Mouse (Mus musculus) heart, postnatal 0 days (tissue): ENCODE measurements at regions not wholly inside any gene's neighbourhood (a gene's known extent, or its start where the extent isn't known, plus 50 kb on each side); places are given as distances from the start of the nearest gene placed in this dataset.

Experiments
- ATAC-seq: fragments of 200-750 bp; cut with Nextera tagmentation; 2 replicates; pipeline ENCODE4 v1.8.0; 2017; ENCODE audit warnings: low read depth, moderate number of reproducible peaks, moderate library complexity; ENCODE audit not compliant: insufficient read depth
- DNase-seq: peaks from one replicate; pipeline ENCODE4 v3.0.0-alpha.2; 2016; ENCODE audit warnings: low spot score
- H3K27ac ChIP-seq: fragments of 300-500 bp; sonication (generic); 2 replicates; pipeline ENCODE4 v1.5.1; 2014; ENCODE audit warnings: low read depth, mild to moderate bottlenecking
- H3K27me3 ChIP-seq: fragments of 300-500 bp; sonication (generic); 2 replicates; pipeline ENCODE4 v1.6.1; 2014; ENCODE audit warnings: low read length, mixed read lengths; ENCODE audit not compliant: control insufficient read depth, insufficient read depth
- H3K36me3 ChIP-seq: fragments of 300-500 bp; sonication (generic); replicated peaks from 2 replicates; pipeline ENCODE4 v1.6.1; 2014; ENCODE audit warnings: low read length, mixed read lengths; ENCODE audit not compliant: control insufficient read depth, insufficient read depth
- H3K4me1 ChIP-seq: fragments of 300-500 bp; sonication (generic); 2 replicates; pipeline ENCODE4 v1.6.1; 2014; ENCODE audit warnings: antibody characterized with exemption; ENCODE audit not compliant: control insufficient read depth, insufficient read depth
- H3K4me2 ChIP-seq: fragments of 300-500 bp; sonication (generic); 2 replicates; pipeline ENCODE4 v1.6.1; 2014; ENCODE audit warnings: low read depth, mild to moderate bottlenecking, low read length, moderate library complexity
- H3K4me3 ChIP-seq: fragments of 300-500 bp; sonication (generic); 2 replicates; pipeline ENCODE4 v1.5.1; 2014; ENCODE audit warnings: low read depth, low read length
- H3K9ac ChIP-seq: fragments of 300-500 bp; sonication (generic); replicated peaks from 2 replicates; pipeline ENCODE4 v1.6.1; 2014; ENCODE audit warnings: low read depth, low read length, mixed read lengths
- H3K9me3 ChIP-seq: fragments of 300-500 bp; sonication (generic); replicated peaks from 2 replicates; pipeline ENCODE4 v1.6.1; 2016; ENCODE audit warnings: low read length; ENCODE audit not compliant: control insufficient read depth
- CTCF ChIP-seq: IDR thresholded peaks from 2 replicates; pipeline ENCODE4 v1.5.1; 2016; ENCODE audit warnings: antibody characterized with exemption, control low read depth, low read depth
- EP300 ChIP-seq: IDR thresholded peaks from 2 replicates; pipeline ENCODE4 v1.6.1; 2016; ENCODE audit warnings: antibody characterized with exemption, low read depth
- WGBS: fragments of 180-500 bp; shearing (Covaris S2); extraction: QIAGEN DNeasy Blood & Tissue Kit; methylation state at CpG from one replicate; pipeline ENCODE4 v1.1.7; 2014; 5-methylcytosine and 5-hydroxymethylcytosine counted together

DNA sequence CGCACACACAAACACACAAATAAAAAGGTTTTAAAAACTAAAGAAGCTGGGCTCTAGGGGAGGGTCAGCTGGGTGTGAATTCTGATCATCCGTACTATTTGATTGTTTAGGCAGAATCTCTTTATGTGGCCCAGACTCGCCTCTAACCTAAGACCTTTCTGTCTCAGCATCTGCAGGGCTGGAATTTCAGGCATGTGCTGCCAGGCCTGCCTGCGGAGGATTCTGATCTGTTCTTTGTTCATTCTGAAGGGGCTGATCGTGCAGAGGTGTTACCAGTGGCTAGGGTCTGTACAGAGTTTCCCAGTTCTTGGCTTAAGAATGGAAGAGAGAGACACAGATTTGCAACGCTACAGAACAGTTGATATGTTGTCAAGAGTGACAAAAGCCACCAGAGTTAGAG, 185.6 kb downstream of the Rab11fip4 start:
- peaks cover 23% of the 10 kb centered on the region for H3K4me1 ChIP-seq
- DNase-seq (no peak), ATAC-seq (no peak)
- H3K9ac ChIP-seq, result no peak overlapping the region
- no peak overlapping the region for H3K4me2 ChIP-seq
- TF ChIP-seq CTCF, result no peak
- no peak for TF ChIP-seq EP300
- no peaks in the 10 kb centered on the region for H3K36me3 ChIP-seq
- H3K27ac ChIP-seq, result no peak overlapping the region
- H3K4me3 ChIP-seq, result no peak overlapping the region
- H3K27me3 ChIP-seq, result no peaks in the 10 kb centered on the region
- whole genome bisulfite sequencing, result 47% methylated on average over 6 of the region's 6 CpGs
- H3K9me3 ChIP-seq, result no peaks in the 10 kb centered on the region

DNA sequence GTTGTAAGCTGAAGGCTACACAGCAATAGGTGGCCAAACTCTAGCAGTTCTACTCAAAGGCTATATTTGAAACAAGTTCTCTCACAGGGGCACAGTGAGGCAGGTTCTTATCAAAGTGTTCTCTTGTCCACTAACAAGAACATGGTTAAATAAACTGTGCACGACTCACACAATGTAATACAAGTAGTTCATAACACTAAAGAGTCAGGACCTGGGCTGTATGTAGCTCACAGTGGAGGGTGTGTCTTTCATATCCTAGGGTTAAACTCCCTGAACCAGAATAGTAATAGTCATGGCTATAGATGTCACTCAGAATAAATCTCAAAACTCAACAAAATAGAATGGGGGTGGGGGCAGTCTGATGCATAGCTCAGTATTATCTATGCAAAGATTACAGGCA, 182.7 kb downstream of the Rab11fip4 start:
- Histone ChIP-seq H3K9ac (no peak overlapping the region), H3K4me3 (no peak overlapping the region), H3K4me2 (no peak overlapping the region), H3K27me3 (no peaks in the 10 kb centered on the region), H3K4me1 (peaks cover 14% of the 10 kb centered on the region), H3K9me3 (no peaks in the 10 kb centered on the region), H3K27ac (peak overlapping the region; percentile 67), H3K36me3 (no peaks in the 10 kb centered on the region)
- DNase-seq (peak; percentile 45), ATAC-seq (peak; percentile 36; the same call in 1 of the 2 replicates)
- TF ChIP-seq EP300 (no peak), CTCF (no peak)
- 17% methylated on average over 1 of the region's 1 CpGs for WGBS

DNA sequence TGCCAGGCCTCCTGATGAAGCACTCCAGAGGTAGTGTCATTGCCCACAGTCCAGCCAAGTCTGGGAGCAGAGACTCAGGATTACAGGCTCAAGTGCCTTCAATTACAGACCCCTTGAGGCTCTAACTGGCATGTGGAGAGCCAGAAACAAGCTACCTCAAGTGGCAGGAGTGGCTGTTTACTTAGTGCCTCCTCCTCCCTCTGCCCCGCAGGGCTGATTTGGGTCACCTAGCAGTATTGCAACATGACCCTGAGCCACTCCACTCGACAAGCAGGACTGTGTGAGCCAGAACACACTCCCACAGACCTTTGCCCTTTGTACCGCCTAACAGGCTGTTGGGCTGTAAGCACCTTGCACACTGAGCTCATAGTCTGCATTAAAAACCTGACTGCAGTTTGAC, 180.4 kb downstream of the Rab11fip4 start:
- H3K4me2 ChIP-seq, result no peak overlapping the region
- ATAC-seq, result peak; percentile 82
- H3K27ac ChIP-seq, result no peak overlapping the region
- H3K4me3 ChIP-seq, result no peak overlapping the region
- peaks cover 7% of the 10 kb centered on the region for H3K4me1 ChIP-seq
- 41% methylated on average over 3 of the region's 3 CpGs for WGBS
- no peaks in the 10 kb centered on the region for H3K27me3 ChIP-seq
- H3K9ac ChIP-seq, result no peak overlapping the region
- DNase-seq, result peak; percentile 58
- no peaks in the 10 kb centered on the region for H3K36me3 ChIP-seq
- TF ChIP-seq EP300, result no peak
- no peak for TF ChIP-seq CTCF
- no peaks in the 10 kb centered on the region for H3K9me3 ChIP-seq

DNA sequence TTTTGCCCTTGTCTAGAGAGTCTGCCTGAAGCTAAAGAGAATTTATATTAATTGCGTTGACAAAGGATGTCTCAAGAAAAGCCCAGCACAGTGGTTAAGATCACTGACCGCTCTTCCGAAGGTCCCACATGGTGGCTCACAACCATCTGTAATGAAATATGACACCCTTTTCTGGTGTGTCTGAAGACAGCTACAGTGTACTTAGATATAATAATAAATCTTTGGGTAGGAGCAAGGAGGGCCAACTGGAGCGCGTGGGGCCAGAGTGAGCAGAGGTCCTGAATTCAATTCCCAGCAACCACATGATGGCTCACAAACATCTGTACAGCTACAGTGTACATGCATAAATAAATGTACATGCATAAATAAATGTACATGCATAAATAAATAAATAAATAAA, 176.1 kb downstream of the Rab11fip4 start:
- no peak for DNase-seq
- Histone ChIP-seq H3K9ac (no peak overlapping the region), H3K27ac (no peak overlapping the region), H3K4me2 (no peak overlapping the region), H3K4me3 (no peak overlapping the region), H3K27me3 (no peaks in the 10 kb centered on the region), H3K9me3 (no peaks in the 10 kb centered on the region), H3K36me3 (no peaks in the 10 kb centered on the region), H3K4me1 (no peaks in the 10 kb centered on the region)
- no peak for ATAC-seq
- 97% methylated on average over 5 of the region's 5 CpGs for WGBS
- TF ChIP-seq CTCF (no peak), EP300 (no peak)

DNA sequence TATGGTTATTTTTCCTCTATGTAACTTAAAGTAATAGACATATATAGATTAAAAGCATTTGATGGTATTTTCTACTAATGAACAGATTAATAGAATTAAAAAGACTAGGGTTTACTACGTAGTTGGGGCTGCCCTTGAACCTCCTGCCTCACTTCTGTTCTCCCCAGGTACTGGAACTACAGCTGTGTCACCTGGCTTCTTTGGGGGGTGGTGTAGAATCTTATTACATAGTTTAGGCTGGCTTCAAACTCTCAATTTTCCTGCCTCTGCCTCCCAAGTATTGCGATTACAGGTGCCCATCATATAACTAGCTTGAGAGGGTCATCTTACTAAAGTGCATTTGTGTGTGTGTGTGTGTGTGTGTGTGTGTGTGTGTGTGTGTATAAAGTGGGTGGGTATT, 175.0 kb downstream of the Rab11fip4 start:
- H3K27ac ChIP-seq, result no peak overlapping the region
- TF ChIP-seq CTCF (no peak), EP300 (no peak)
- 89% methylated on average over 2 of the region's 2 CpGs for WGBS
- no peak overlapping the region for H3K4me2 ChIP-seq
- no peaks in the 10 kb centered on the region for H3K9me3 ChIP-seq
- no peak overlapping the region for H3K9ac ChIP-seq
- DNase-seq (no peak), ATAC-seq (no peak)
- H3K4me1 ChIP-seq, result no peaks in the 10 kb centered on the region
- no peak overlapping the region for H3K4me3 ChIP-seq
- H3K36me3 ChIP-seq, result no peaks in the 10 kb centered on the region
- H3K27me3 ChIP-seq, result no peaks in the 10 kb centered on the region

DNA sequence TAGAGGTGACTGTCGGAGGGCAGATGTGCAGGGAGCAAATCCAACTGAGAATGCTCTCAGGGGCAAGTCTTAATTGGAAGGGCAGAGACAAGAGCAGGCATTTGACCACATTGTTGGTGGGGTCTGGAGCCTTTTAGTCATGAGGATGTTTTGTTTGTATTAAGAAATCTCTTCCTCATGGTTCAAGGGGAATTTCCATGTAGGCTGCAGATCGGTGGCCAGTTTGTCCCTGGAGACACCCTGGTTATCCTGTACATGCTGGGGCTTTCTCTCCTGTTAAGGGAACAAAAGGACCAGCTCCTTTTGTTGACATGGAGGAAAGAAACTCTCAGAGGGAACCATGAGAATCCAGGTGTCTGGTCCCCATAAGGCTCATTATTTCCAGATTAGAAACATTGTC, 174.4 kb downstream of the Rab11fip4 start:
- Histone ChIP-seq H3K27me3 (no peaks in the 10 kb centered on the region), H3K4me3 (no peak overlapping the region), H3K9ac (no peak overlapping the region), H3K27ac (no peak overlapping the region), H3K9me3 (no peaks in the 10 kb centered on the region), H3K4me1 (no peaks in the 10 kb centered on the region), H3K36me3 (no peaks in the 10 kb centered on the region), H3K4me2 (no peak overlapping the region)
- no peak for ATAC-seq
- WGBS, result 78% methylated on average over 2 of the region's 2 CpGs
- DNase-seq, result no peak
- no peak for TF ChIP-seq CTCF
- TF ChIP-seq EP300, result no peak
